Mouse (Mus musculus) cerebellum, adult 2 months (tissue): ENCODE measurements at regions not wholly inside any gene's neighbourhood (a gene's known extent, or its start where the extent isn't known, plus 50 kb on each side); places are given as distances from the start of the nearest gene placed in this dataset.

Source experiments
- DNase-seq, 2 experiments: peaks; one replicate each; pipeline ENCODE4 v3.0.0; 2021
- H3K27ac ChIP-seq: fragments of 200-500 bp; 2 replicates; pipeline ENCODE4 v1.5.1; 2012; ENCODE audit warnings: low read length, control low read depth, inconsistent platforms; ENCODE audit not compliant: insufficient read depth
- H3K27me3 ChIP-seq: fragments of 200-500 bp; 2 replicates; pipeline ENCODE4 v1.6.1; 2012; ENCODE audit warnings: inconsistent platforms, mild to moderate bottlenecking, low read length, moderate library complexity; ENCODE audit not compliant: control insufficient read depth, insufficient read depth
- H3K4me1 ChIP-seq: fragments of 200-500 bp; 2 replicates; pipeline ENCODE4 v1.6.1; 2011; ENCODE audit warnings: low read length; ENCODE audit not compliant: control insufficient read depth, insufficient read depth
- H3K4me3 ChIP-seq: fragments of 200-500 bp; replicated peaks from 2 replicates; pipeline ENCODE3; 2011; ENCODE audit warnings: mild to moderate bottlenecking, low read depth, low read length, control low read depth; ENCODE audit not compliant: insufficient read depth
- CTCF ChIP-seq: fragments of 200-500 bp; IDR thresholded peaks from 2 replicates; pipeline ENCODE4 v1.5.1; 2011; ENCODE audit warnings: low read depth, mild to moderate bottlenecking, control low read depth, low read length, moderate library complexity, borderline replicate concordance; ENCODE audit not compliant: insufficient read depth
- POLR2A ChIP-seq: fragments of 200-500 bp; IDR thresholded peaks from 2 replicates; pipeline ENCODE4 v1.6.1; 2011; ENCODE audit warnings: low read length, control low read depth, borderline replicate concordance; ENCODE audit not compliant: insufficient read depth
- WGBS: fragments of 180-500 bp; shearing (Covaris S2); methylation state at CpG from one replicate; pipeline ENCODE4 v1.1.7; 2018; 5-methylcytosine and 5-hydroxymethylcytosine counted together

- no peak overlapping the region for H3K27ac ChIP-seq
- 3% methylated on average over 4 of the region's 4 CpGs for WGBS
- H3K4me3 ChIP-seq: no peak overlapping the region
- TF ChIP-seq CTCF (no peak), POLR2A (no peak)
- DNase-seq: no peak
- H3K4me1 ChIP-seq: no peaks in the 10 kb centered on the region; the same call in 1 of the 2 replicates
- no peaks in the 10 kb centered on the region for H3K27me3 ChIP-seq
Measured at GRCm38 (mm10) chr14:114587367-114588064, 504.5 kb upstream of the Gpc5 start.

DNA sequence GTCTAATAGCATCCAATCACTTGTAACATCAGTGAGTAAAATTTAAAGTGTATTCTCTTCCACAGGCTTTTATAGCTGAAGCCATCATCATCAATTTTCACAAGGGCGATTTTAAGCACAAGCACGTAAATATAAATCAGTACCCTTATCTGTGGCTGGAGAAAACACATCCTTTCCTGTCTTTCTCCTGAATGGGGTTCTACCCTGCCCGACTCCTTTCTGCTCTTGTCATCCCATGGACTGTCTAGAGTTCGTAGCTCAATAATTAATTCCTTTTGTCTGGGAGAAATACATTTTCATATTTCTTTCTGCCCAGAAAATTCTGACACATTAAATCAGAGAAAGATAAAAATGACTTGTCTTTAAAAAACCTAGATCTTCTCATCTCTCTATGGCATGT lies 482.7 kb upstream of the Gpc5 start:
- no peaks in the 10 kb centered on the region for H3K27me3 ChIP-seq
- no peaks in the 10 kb centered on the region for H3K4me1 ChIP-seq
- no peak for DNase-seq
- no peak for TF ChIP-seq POLR2A
- TF ChIP-seq CTCF: no peak
- H3K27ac ChIP-seq: no peak overlapping the region
- WGBS: 80% methylated on average over 4 of the region's 4 CpGs
- H3K4me3 ChIP-seq: no peak overlapping the region

- 45% methylated on average over 1 of the region's 1 CpGs for WGBS
- DNase-seq: no peak
- Histone ChIP-seq H3K4me1 (no peaks in the 10 kb centered on the region), H3K27ac (no peak overlapping the region), H3K4me3 (no peak overlapping the region), H3K27me3 (no peaks in the 10 kb centered on the region)
- no peak for TF ChIP-seq CTCF
- TF ChIP-seq POLR2A: no peak
Measured at GRCm38 (mm10) chr14:114612400-114612799, 479.6 kb upstream of the Gpc5 start.

DNA sequence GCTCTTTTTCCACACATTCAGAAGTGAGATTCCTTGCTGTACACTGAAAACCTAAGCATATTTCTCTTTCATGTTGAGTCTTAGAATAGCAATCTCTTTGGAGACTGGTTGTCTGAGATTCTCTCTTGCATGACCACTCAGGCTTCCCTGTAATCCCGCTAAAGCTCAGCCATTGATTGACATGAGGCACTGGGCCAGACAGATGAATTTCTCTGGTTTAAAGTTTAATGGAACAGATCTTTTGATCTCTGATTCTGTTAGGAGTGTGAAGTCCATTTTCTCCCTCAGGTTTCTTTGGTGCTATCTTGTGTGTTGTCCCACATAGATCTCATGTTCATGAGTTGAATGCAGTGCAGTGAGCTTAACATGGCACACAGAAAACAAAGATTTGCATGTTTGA lies 435.4 kb upstream of the Gpc5 start:
- Histone ChIP-seq H3K27ac (no peak overlapping the region), H3K4me3 (no peak overlapping the region), H3K27me3 (no peaks in the 10 kb centered on the region), H3K4me1 (no peaks in the 10 kb centered on the region)
- no peak for TF ChIP-seq CTCF
- TF ChIP-seq POLR2A: no peak
- WGBS: 49% methylated on average over 1 of the region's 1 CpGs
- no peak for DNase-seq

- Histone ChIP-seq H3K27ac (no peak overlapping the region), H3K4me1 (no peaks in the 10 kb centered on the region), H3K4me3 (no peak overlapping the region), H3K27me3 (no peaks in the 10 kb centered on the region)
- WGBS: 82% methylated on average over 2 of the region's 2 CpGs
- DNase-seq: no peak
- TF ChIP-seq POLR2A (no peak), CTCF (no peak)
Measured at GRCm38 (mm10) chr14:114662028-114662427, 430.0 kb upstream of the Gpc5 start.

DNA sequence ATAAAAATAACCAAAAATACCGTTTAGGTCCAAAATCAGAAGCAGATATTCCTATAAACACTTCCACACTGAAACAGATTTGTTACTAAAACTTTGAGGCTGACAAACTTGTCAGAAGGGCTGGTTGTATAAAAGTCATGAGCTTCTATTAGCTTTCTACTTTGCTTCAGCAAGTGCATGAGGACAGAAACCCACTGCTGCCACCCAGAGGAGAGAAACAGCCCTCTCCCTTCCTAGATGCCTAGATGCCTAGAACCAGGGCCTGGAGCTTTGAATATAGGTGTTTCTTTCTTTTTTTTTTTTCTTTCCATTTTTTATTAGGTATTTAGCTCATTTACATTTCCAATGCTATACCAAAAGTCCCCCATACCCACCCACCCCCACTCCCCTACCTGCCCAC lies 406.9 kb upstream of the Gpc5 start:
- WGBS: 69% methylated on average over 1 of the region's 1 CpGs
- peak; percentile 19; the same call in 1 of the 2 replicates for TF ChIP-seq CTCF
- TF ChIP-seq POLR2A: no peak
- H3K4me3 ChIP-seq: no peak overlapping the region
- H3K27me3 ChIP-seq: no peaks in the 10 kb centered on the region
- H3K4me1 ChIP-seq: no peaks in the 10 kb centered on the region
- H3K27ac ChIP-seq: no peak overlapping the region
- DNase-seq: no peak

DNA sequence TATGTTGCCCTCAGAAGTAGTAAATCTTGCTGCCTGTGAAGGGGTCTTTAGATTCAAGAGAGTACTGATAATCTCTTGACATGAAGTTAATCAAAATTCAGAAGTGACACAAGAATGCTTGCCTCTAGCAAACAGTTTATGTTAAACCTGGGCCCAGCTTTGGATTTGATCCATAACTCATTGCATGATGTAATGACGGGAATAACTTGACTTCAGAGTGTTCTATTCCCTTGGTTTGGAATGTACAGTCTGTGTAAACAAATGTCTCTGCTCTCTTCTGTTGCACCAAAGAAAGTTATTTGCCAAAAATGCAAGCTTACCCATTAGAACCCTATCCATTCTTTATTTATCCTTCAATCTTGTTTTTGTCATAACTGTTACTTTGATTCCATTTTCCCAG lies 397.1 kb upstream of the Gpc5 start:
- Histone ChIP-seq H3K27ac (no peak overlapping the region), H3K4me3 (no peak overlapping the region), H3K4me1 (no peaks in the 10 kb centered on the region; the same call in 1 of the 2 replicates), H3K27me3 (no peaks in the 10 kb centered on the region)
- TF ChIP-seq POLR2A (no peak), CTCF (no peak)
- 76% methylated on average over 1 of the region's 1 CpGs for WGBS
- DNase-seq: no peak

GRCm38 (mm10) chr14:114697543-114697942 lies 394.5 kb upstream of the Gpc5 start:
- H3K27ac ChIP-seq: no peak overlapping the region
- WGBS: 23% methylated on average over 4 of the region's 4 CpGs
- DNase-seq: no peak

DNA sequence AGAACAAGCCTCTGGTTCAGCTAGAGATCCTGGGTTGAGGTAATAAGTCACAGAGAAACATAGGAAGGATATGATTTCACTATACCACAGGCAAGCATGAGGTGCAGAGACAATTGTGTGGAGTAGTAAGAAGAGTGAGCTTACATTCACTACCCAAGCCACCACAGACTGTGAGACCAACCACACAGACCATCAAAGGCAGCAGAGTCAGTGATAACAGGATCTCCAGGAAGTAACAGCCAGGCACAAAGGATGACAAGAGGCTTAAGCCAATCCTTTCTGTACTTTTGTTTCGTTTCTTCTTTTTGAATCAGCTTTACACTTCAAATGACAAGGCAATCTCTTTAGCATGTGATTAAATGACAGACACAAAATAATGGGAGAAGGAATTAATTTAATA lies 368.9 kb upstream of the Gpc5 start:
- Histone ChIP-seq H3K27ac (no peak overlapping the region), H3K4me3 (no peak overlapping the region), H3K4me1 (no peaks in the 10 kb centered on the region), H3K27me3 (no peaks in the 10 kb centered on the region)
- WGBS: 40% methylated on average over 1 of the region's 1 CpGs
- DNase-seq: no peak
- TF ChIP-seq POLR2A (no peak), CTCF (no peak)

More at GRCm38 (mm10) chr14:114697543-114697942, 394.5 kb upstream of the Gpc5 start:
- H3K27me3 ChIP-seq: no peaks in the 10 kb centered on the region
- H3K4me1 ChIP-seq: no peaks in the 10 kb centered on the region; the same call in 1 of the 2 replicates
- H3K4me3 ChIP-seq: no peak overlapping the region
- TF ChIP-seq POLR2A: no peak
- TF ChIP-seq CTCF: no peak
